Mouse (Mus musculus) 3T3-L1 (cell line): ENCODE results near the gene 0610037L13Rik.

Source experiments
- DNase-seq: peaks from one replicate; pipeline ENCODE4 v3.0.0-alpha.2; 2015; ENCODE audit warnings: low read depth, low spot score

0610037L13Rik gene

GRCm38 (mm10) chr4:107889731-107890432, at the start of gene 0610037L13Rik:
Gene 0610037L13Rik, plus strand, starts transcription at chr4:107889813.
- DNase-seq: peak; percentile 98

- DNase-seq: no peak
Observed at GRCm38 (mm10) chr4:107843687-107844086, 45.9 kb upstream of the 0610037L13Rik start.

- peak; percentile 76 for DNase-seq
Observed at GRCm38 (mm10) chr4:107844971-107845370, 44.6 kb upstream of the 0610037L13Rik start.

GRCm38 (mm10) chr4:107846795-107847194, 42.8 kb upstream of the 0610037L13Rik start:
- DNase-seq: no peak

- DNase-seq: no peak
Observed at GRCm38 (mm10) chr4:107848546-107848945, 41.1 kb upstream of the 0610037L13Rik start.

- DNase-seq: no peak
Observed at GRCm38 (mm10) chr4:107849621-107850020, 40.0 kb upstream of the 0610037L13Rik start.

GRCm38 (mm10) chr4:107850091-107850490, 39.5 kb upstream of the 0610037L13Rik start:
- no peak for DNase-seq

GRCm38 (mm10) chr4:107853333-107853732, 36.3 kb upstream of the 0610037L13Rik start:
- no peak for DNase-seq

- no peak for DNase-seq
Observed at GRCm38 (mm10) chr4:107853836-107854235, 35.8 kb upstream of the 0610037L13Rik start.

- DNase-seq: no peak
Observed at GRCm38 (mm10) chr4:107856958-107857686, 32.5 kb upstream of the 0610037L13Rik start.

- no peak for DNase-seq
Observed at GRCm38 (mm10) chr4:107858995-107859394, 30.6 kb upstream of the 0610037L13Rik start.

- DNase-seq: peak; percentile 88
Observed at GRCm38 (mm10) chr4:107864866-107865265, 24.7 kb upstream of the 0610037L13Rik start.

GRCm38 (mm10) chr4:107879254-107880050, 10.2 kb upstream of the 0610037L13Rik start, which contains the start of gene Magoh:
Gene Magoh, plus strand, starts transcription at chr4:107879755.
- DNase-seq: peak; percentile 99

GRCm38 (mm10) chr4:107881631-107882030, 8.0 kb upstream of the 0610037L13Rik start:
- DNase-seq: no peak

GRCm38 (mm10) chr4:107886371-107886770, 3.2 kb upstream of the 0610037L13Rik start:
- DNase-seq: no peak

GRCm38 (mm10) chr4:107889385-107889730, 255 bp upstream of the 0610037L13Rik start:
- no peak for DNase-seq

- DNase-seq: peak; percentile 59
Observed at GRCm38 (mm10) chr4:107892663-107893062, 3.0 kb downstream of the 0610037L13Rik start.

- no peak for DNase-seq
Observed at GRCm38 (mm10) chr4:107899211-107899927, 9.8 kb downstream of the 0610037L13Rik start.

- DNase-seq: no peak
Observed at GRCm38 (mm10) chr4:107900206-107900605, 10.6 kb downstream of the 0610037L13Rik start.

GRCm38 (mm10) chr4:107904252-107904651, 14.6 kb downstream of the 0610037L13Rik start:
- no peak for DNase-seq

GRCm38 (mm10) chr4:107906561-107906960, 16.9 kb downstream of the 0610037L13Rik start:
- no peak for DNase-seq
